8 mouse cellular contexts compared by ENCODE assay signal in the genomic region with DNA sequence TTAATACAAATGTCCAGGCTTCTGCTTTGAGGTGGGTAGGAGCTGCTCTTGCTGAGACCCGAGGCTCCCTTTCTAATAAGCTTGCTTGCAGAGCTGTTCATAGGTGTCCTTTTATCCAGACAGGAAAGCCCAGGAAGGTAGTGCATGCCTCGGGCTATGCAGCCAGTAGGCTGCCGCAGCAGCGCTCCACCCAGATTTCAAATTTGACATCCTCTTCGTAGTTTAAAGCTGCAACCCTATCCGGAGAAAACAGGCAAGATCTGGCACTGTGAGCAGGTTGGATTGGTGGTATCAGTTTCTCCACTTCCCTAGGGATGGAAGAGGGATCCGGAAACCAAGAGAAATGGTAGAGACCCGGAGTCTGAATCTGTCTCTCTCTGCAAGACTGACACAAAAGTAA. TPM values are rescaled to one million over a fixed set of nuclear protein-coding genes. Genes with fewer than 3 reads are reported as not detected.
DNase-seq lines count a peak whose midpoint lies in the region; ATAC-seq and TF ChIP-seq lines count a peak whose summit lies in the region.

No protein-coding gene starts in this region.

- 0 out of 2 replicates have a peak overlapping the region, but pooled peaks have one; percentile 11 for H3K27ac ChIP-seq in heart, embryonic 15.5 days
- H3K27ac ChIP-seq in heart, adult 2 months = no peak overlapping the region
- no peak overlapping the region for H3K27ac ChIP-seq in midbrain, embryonic 11.5 days (ENCODE audit: low read depth, low read length)
- no peak overlapping the region for H3K27ac ChIP-seq in midbrain, embryonic 10.5 days (replicated peaks)
- H3K27ac ChIP-seq in embryonic facial prominence, embryonic 13.5 days = peak overlapping the region; percentile 64; the same call in 1 of the 2 replicates
- no peak overlapping the region for H3K27ac ChIP-seq in stomach, embryonic 14.5 days (ENCODE audit: low read length)

- ATAC-seq in heart, embryonic 15.5 days (replicated peaks; ENCODE audit: insufficient number of reproducible peaks, insufficient read depth, low FRiP score, low read depth) = no peak
- ATAC-seq in midbrain, embryonic 11.5 days (ENCODE audit: low FRiP score) = no peak
- no peak for ATAC-seq in embryonic facial prominence, embryonic 13.5 days (ENCODE audit: insufficient number of reproducible peaks, insufficient read depth, low FRiP score, low TSS enrichment, low read depth)
- ATAC-seq in stomach, embryonic 14.5 days (ENCODE audit: insufficient number of reproducible peaks, insufficient read depth, low FRiP score, low read depth) = no peak

- no peak overlapping the region for H3K4me3 ChIP-seq in heart, embryonic 15.5 days
- no peak overlapping the region for H3K4me3 ChIP-seq in heart, adult 2 months
- no peak overlapping the region for H3K4me3 ChIP-seq in midbrain, embryonic 11.5 days (ENCODE audit: low read depth, low read length)
- no peak overlapping the region for H3K4me3 ChIP-seq in midbrain, embryonic 10.5 days
- H3K4me3 ChIP-seq in embryonic facial prominence, embryonic 13.5 days = peak overlapping the region; percentile 31; the same call in 1 of the 2 replicates
- no peak overlapping the region for H3K4me3 ChIP-seq in stomach, embryonic 14.5 days (ENCODE audit: low read depth, low read length)

- no peak for DNase-seq in heart, adult 2 months
- peak; percentile 80 for DNase-seq in midbrain, embryonic 11.5 days (ENCODE audit: low spot score, missing footprints)
- DNase-seq in midbrain, embryonic 10.5 days (ENCODE audit: low spot score) = no peak
- no peak for DNase-seq in thymus, postnatal 10 days (ENCODE audit: low spot score in 2 of 2)
- no peak for DNase-seq in retina, embryonic 14.5 days (ENCODE audit: low spot score)

- TF ChIP-seq CTCF in heart, adult 2 months (IDR thresholded peaks at IDR 0.05) = no peak

- no peak for TF ChIP-seq POLR2A in heart, adult 2 months (IDR thresholded peaks at IDR 0.05; ENCODE audit: insufficient read depth, low read depth, low read length)

- intact Hi-C loops in heart, adult 2 months (cut with DNase I) = loop anchor here (10.0 kb wide), 1 partner anchor 1359 kb away; no protein-coding TSS in a partner anchor

- H3K9me3 ChIP-seq in heart, embryonic 15.5 days (replicated peaks) = no peaks in the 10 kb centered on the region
- no peaks in the 10 kb centered on the region for H3K9me3 ChIP-seq in midbrain, embryonic 11.5 days (ENCODE audit: control insufficient read depth, low read length)
- H3K9me3 ChIP-seq in midbrain, embryonic 10.5 days (replicated peaks) = no peaks in the 10 kb centered on the region
- no peaks in the 10 kb centered on the region for H3K9me3 ChIP-seq in embryonic facial prominence, embryonic 13.5 days
- H3K9me3 ChIP-seq in stomach, embryonic 14.5 days (ENCODE audit: control insufficient read depth, low read depth, low read length) = no peaks in the 10 kb centered on the region

- 57% methylated on average over 8 of the region's 8 CpGs for WGBS in heart, embryonic 15.5 days
- 46% methylated on average over 8 of the region's 8 CpGs for WGBS in heart, adult 2 months
- WGBS in midbrain, embryonic 11.5 days = 75% methylated on average over 8 of the region's 8 CpGs
- 77% methylated on average over 8 of the region's 8 CpGs for WGBS in midbrain, embryonic 10.5 days
- 21% methylated on average over 8 of the region's 8 CpGs for WGBS in embryonic facial prominence, embryonic 13.5 days
- 64% methylated on average over 8 of the region's 8 CpGs for WGBS in stomach, embryonic 14.5 days

- H3K79me2 ChIP-seq in heart, adult 2 months (replicated peaks; ENCODE audit: control insufficient read depth, insufficient read depth, low read length) = no peaks in the 10 kb centered on the region

- peaks cover 16% of the 10 kb centered on the region; the same call in 1 of the 2 replicates for H3K4me1 ChIP-seq in heart, embryonic 15.5 days (replicated peaks)
- H3K4me1 ChIP-seq in heart, adult 2 months (ENCODE audit: control insufficient read depth, insufficient read depth, low read length) = no peaks in the 10 kb centered on the region
- peaks cover 2% of the 10 kb centered on the region; the same call in 1 of the 2 replicates for H3K4me1 ChIP-seq in midbrain, embryonic 11.5 days (ENCODE audit: control insufficient read depth, insufficient read depth, low read length)
- peaks cover 8% of the 10 kb centered on the region for H3K4me1 ChIP-seq in midbrain, embryonic 10.5 days
- peaks cover 17% of the 10 kb centered on the region for H3K4me1 ChIP-seq in embryonic facial prominence, embryonic 13.5 days
- H3K4me1 ChIP-seq in stomach, embryonic 14.5 days (ENCODE audit: control insufficient read depth, insufficient read depth, low read length) = no peaks in the 10 kb centered on the region

- H3K4me2 ChIP-seq in heart, embryonic 15.5 days = no peak overlapping the region
- no peak overlapping the region for H3K4me2 ChIP-seq in midbrain, embryonic 11.5 days
- H3K4me2 ChIP-seq in embryonic facial prominence, embryonic 13.5 days = peak overlapping the region; percentile 61
- H3K4me2 ChIP-seq in stomach, embryonic 14.5 days (replicated peaks; ENCODE audit: low read depth, low read length) = peak overlapping the region; percentile 32; the same call in 1 of the 2 replicates

- H3K27me3 ChIP-seq in heart, embryonic 15.5 days = no peaks in the 10 kb centered on the region
- H3K27me3 ChIP-seq in heart, adult 2 months (ENCODE audit: control insufficient read depth, insufficient read depth, low read length) = peaks cover 2% of the 10 kb centered on the region; the same call in 1 of the 2 replicates
- H3K27me3 ChIP-seq in midbrain, embryonic 11.5 days (ENCODE audit: control insufficient read depth, insufficient read depth, low read length) = no peaks in the 10 kb centered on the region
- H3K27me3 ChIP-seq in midbrain, embryonic 10.5 days (ENCODE audit: low read depth, poor library complexity, severe bottlenecking) = no peaks in the 10 kb centered on the region
- no peaks in the 10 kb centered on the region for H3K27me3 ChIP-seq in embryonic facial prominence, embryonic 13.5 days
- no peaks in the 10 kb centered on the region for H3K27me3 ChIP-seq in stomach, embryonic 14.5 days (ENCODE audit: control insufficient read depth, insufficient read depth, low read length)

- TF ChIP-seq EP300 in heart, adult 2 months (IDR thresholded peaks at IDR 0.05; ENCODE audit: insufficient read depth, low read depth, low read length) = no peak

- no peak overlapping the region for H3K9ac ChIP-seq in heart, embryonic 15.5 days
- H3K9ac ChIP-seq in heart, adult 2 months (ENCODE audit: low read depth, low read length) = no peak overlapping the region
- no peak overlapping the region for H3K9ac ChIP-seq in midbrain, embryonic 11.5 days (ENCODE audit: low read length)
- 0 out of 2 replicates have a peak overlapping the region, but pooled peaks have one; percentile 21 for H3K9ac ChIP-seq in embryonic facial prominence, embryonic 13.5 days
- no peak overlapping the region for H3K9ac ChIP-seq in stomach, embryonic 14.5 days (replicated peaks; ENCODE audit: low read depth, low read length)

- no peaks in the 10 kb centered on the region for H3K36me3 ChIP-seq in heart, embryonic 15.5 days
- no peaks in the 10 kb centered on the region for H3K36me3 ChIP-seq in heart, adult 2 months (ENCODE audit: control insufficient read depth, insufficient read depth, low read length)
- H3K36me3 ChIP-seq in midbrain, embryonic 11.5 days (ENCODE audit: control insufficient read depth, insufficient read depth, low read length) = no peaks in the 10 kb centered on the region
- no peaks in the 10 kb centered on the region for H3K36me3 ChIP-seq in midbrain, embryonic 10.5 days
- H3K36me3 ChIP-seq in embryonic facial prominence, embryonic 13.5 days = no peaks in the 10 kb centered on the region
- H3K36me3 ChIP-seq in stomach, embryonic 14.5 days (ENCODE audit: control insufficient read depth, insufficient read depth, low read length) = no peaks in the 10 kb centered on the region

RNA-seq across cellular contexts. Expression of a gene that starts 0.8 kb away (rescaled TPM):
- polyA plus RNA-seq in heart, embryonic 15.5 days (2015; fragmentation: Nextera tagmentation; extraction: Ambion mirVana) = 0.69 and 4.3 TPM in 2 replicates
- 1 to 10 TPM in 1 of 2 experiments, under 1 TPM in 1; 0.84 to 1.1 TPM for total RNA-seq in heart, adult 2 months (2021)
- polyA plus RNA-seq in heart, adult 2 months (2012; rRNA removed) = 0.14 and 0.18 TPM in 2 replicates
- polyA plus RNA-seq in midbrain, embryonic 11.5 days (2014; fragmentation: Nextera tagmentation; extraction: Ambion mirVana) = 0.76 and 0.78 TPM in 2 replicates
- polyA plus RNA-seq in midbrain, embryonic 10.5 days (2016; fragmentation: Nextera tagmentation; extraction: Ambion mirVana) = 0.31 and 0.45 TPM in 2 replicates
- 0.74 and 0.96 TPM in 2 replicates for polyA plus RNA-seq in embryonic facial prominence, embryonic 13.5 days (2015; fragmentation: Nextera tagmentation; extraction: Ambion mirVana)
- 0.56 and 0.73 TPM in 2 replicates for polyA plus RNA-seq in stomach, embryonic 14.5 days (2014; fragmentation: Nextera tagmentation; extraction: Ambion mirVana)

Comparison
In these comparisons a context has a peak if more than half of its experiments do, and no peak if none do; other contexts are left out.
1. H3K27ac ChIP-seq: peak in heart, embryonic 15.5 days (single experiment) and embryonic facial prominence, embryonic 13.5 days (single experiment); none in heart, adult 2 months (single experiment), midbrain, embryonic 11.5 days (single experiment), midbrain, embryonic 10.5 days (single experiment) and stomach, embryonic 14.5 days (single experiment).
2. H3K4me2 ChIP-seq: peak in embryonic facial prominence, embryonic 13.5 days (single experiment) and stomach, embryonic 14.5 days (single experiment); none in heart, embryonic 15.5 days (single experiment) and midbrain, embryonic 11.5 days (single experiment).